14 mouse cellular contexts compared by ENCODE assay signal in genomic region chr15:82170437-82171377, GRCm38 (mm10). TPM values are rescaled to one million over a fixed set of nuclear protein-coding genes. Genes with fewer than 3 reads are reported as not detected.
DNase-seq lines count a peak whose midpoint lies in the region; ATAC-seq and TF ChIP-seq lines count a peak whose summit lies in the region.
"Had no signal": no experiment of that assay in that cellular context is flagged by ENCODE, and none has a peak within 500 bp of the region (broad histone marks: within the 10 kb centered on the region; RNA-seq: fewer than 3 reads in every experiment).

No protein-coding gene starts in this region.

- peaks cover 57% of the 10 kb centered on the region for H3K79me2 ChIP-seq in myocyte (ENCODE audit: control insufficient read depth, insufficient read depth)

- peak; percentile 66 for ATAC-seq in hindbrain, embryonic 14.5 days (ENCODE audit: low FRiP score)
- no peak for ATAC-seq in hindbrain, embryonic 11.5 days (ENCODE audit: low FRiP score)
- ATAC-seq: lung, postnatal 0 days had no signal

- H3K4me3 ChIP-seq in hindbrain, embryonic 14.5 days (replicated peaks; ENCODE audit: low read length): no peak overlapping the region
- no peak overlapping the region for H3K4me3 ChIP-seq in hindbrain, embryonic 11.5 days (ENCODE audit: low read depth, low read length)
- H3K4me3 ChIP-seq in myocyte: no peak overlapping the region
- H3K4me3 ChIP-seq: embryonic facial prominence, embryonic 13.5 days; forebrain, embryonic 10.5 days; kidney, embryonic 15.5 days; limb, embryonic 10.5 days; liver, embryonic 13.5 days had no signal

- peaks cover 25% of the 10 kb centered on the region for H3K4me1 ChIP-seq in hindbrain, embryonic 14.5 days (replicated peaks; ENCODE audit: control insufficient read depth, insufficient read depth, low read length)
- H3K4me1 ChIP-seq in hindbrain, embryonic 11.5 days (replicated peaks; ENCODE audit: control insufficient read depth, insufficient read depth, low read length): no peaks in the 10 kb centered on the region

- DNase-seq in hindbrain, embryonic 14.5 days (ENCODE audit: low spot score): peak; percentile 56
- no peak for DNase-seq in hindbrain, embryonic 11.5 days (ENCODE audit: low spot score)
- peak; percentile 50 for DNase-seq in cerebellum, adult 8-10 months
- peak; percentile 52 to 62 for DNase-seq in cerebellum, postnatal 36 days
- no peak for DNase-seq in right cerebral cortex, postnatal 4 days
- no peak for DNase-seq in layer of hippocampus, adult 11-12 months (ENCODE audit: low spot score)
- DNase-seq: liver, embryonic 13.5 days had no signal

- no peak overlapping the region for H3ac ChIP-seq in myocyte (ENCODE audit: control insufficient read depth, insufficient read length)

- WGBS in hindbrain, embryonic 14.5 days: 70% methylated on average over 36 of the region's 36 CpGs
- 88% methylated on average over 36 of the region's 36 CpGs for WGBS in hindbrain, embryonic 11.5 days

- peak overlapping the region; percentile 27; the same call in 1 of the 2 replicates for H3K27ac ChIP-seq in hindbrain, embryonic 14.5 days
- no peak overlapping the region for H3K27ac ChIP-seq in hindbrain, embryonic 11.5 days (ENCODE audit: low read depth, low read length)
- H3K27ac ChIP-seq: embryonic facial prominence, embryonic 13.5 days; forebrain, embryonic 10.5 days; kidney, embryonic 15.5 days; limb, embryonic 10.5 days; liver, embryonic 13.5 days had no signal

- TF ChIP-seq POLR2A in myocyte (IDR thresholded peaks at IDR 0.05; ENCODE audit: insufficient read length, low read depth): peak; percentile 30

- no peaks in the 10 kb centered on the region for H3K9me3 ChIP-seq in hindbrain, embryonic 14.5 days (ENCODE audit: control insufficient read depth, low read length)
- H3K9me3 ChIP-seq in hindbrain, embryonic 11.5 days (ENCODE audit: control insufficient read depth, low read length): no peaks in the 10 kb centered on the region
- H3K9me3 ChIP-seq: embryonic facial prominence, embryonic 13.5 days; forebrain, embryonic 10.5 days; kidney, embryonic 15.5 days; limb, embryonic 10.5 days; liver, embryonic 13.5 days had no signal

- no peak overlapping the region for H3K9ac ChIP-seq in hindbrain, embryonic 14.5 days
- no peak overlapping the region for H3K9ac ChIP-seq in hindbrain, embryonic 11.5 days (ENCODE audit: low read depth, low read length)
- H3K9ac ChIP-seq: embryonic facial prominence, embryonic 13.5 days; kidney, embryonic 15.5 days; liver, embryonic 13.5 days had no signal

- no peaks in the 10 kb centered on the region for H3K27me3 ChIP-seq in hindbrain, embryonic 14.5 days (ENCODE audit: control insufficient read depth, insufficient read depth, low read length)
- no peaks in the 10 kb centered on the region for H3K27me3 ChIP-seq in hindbrain, embryonic 11.5 days (ENCODE audit: control insufficient read depth, insufficient read depth, low read length)
- no peaks in the 10 kb centered on the region for H3K27me3 ChIP-seq in myocyte (ENCODE audit: control insufficient read depth, insufficient read depth, insufficient read length)
- H3K27me3 ChIP-seq: embryonic facial prominence, embryonic 13.5 days; kidney, embryonic 15.5 days; liver, embryonic 13.5 days had no signal

- H3K36me3 ChIP-seq in hindbrain, embryonic 14.5 days (replicated peaks; ENCODE audit: control insufficient read depth, insufficient read depth): peaks cover 61% of the 10 kb centered on the region
- peaks cover 23% of the 10 kb centered on the region for H3K36me3 ChIP-seq in hindbrain, embryonic 11.5 days (ENCODE audit: control insufficient read depth, insufficient read depth, low read length)
- H3K36me3 ChIP-seq in myocyte (ENCODE audit: control insufficient read depth, insufficient read depth): peaks cover 59% of the 10 kb centered on the region

- no peak overlapping the region for H3K4me2 ChIP-seq in hindbrain, embryonic 14.5 days (replicated peaks)
- H3K4me2 ChIP-seq in hindbrain, embryonic 11.5 days (replicated peaks; ENCODE audit: low read depth, low read length): no peak overlapping the region
- H3K4me2 ChIP-seq in myocyte (ENCODE audit: low read depth): no peak overlapping the region
- H3K4me2 ChIP-seq: embryonic facial prominence, embryonic 13.5 days; kidney, embryonic 15.5 days; liver, embryonic 13.5 days had no signal

TF ChIP-seq in myocyte, 11 proteins besides CTCF, POLR2A, EP300 and RAD21:
- TF ChIP-seq POLR2AphosphoS2 (IDR thresholded peaks at IDR 0.05; ENCODE audit: insufficient read length, low read depth): peak; percentile 50
- TF ChIP-seq TCF12 (IDR thresholded peaks at IDR 0.05; ENCODE audit: insufficient read depth, poor library complexity, severe bottlenecking): no peak

RNA-seq across cellular contexts. Expression of gene Srebf2, which starts 23.7 kb away (rescaled TPM):
- polyA plus RNA-seq in hindbrain, embryonic 14.5 days (2014; fragmentation: Nextera tagmentation; extraction: Ambion mirVana): 153 and 154 TPM in 2 replicates
- polyA plus RNA-seq in hindbrain, embryonic 11.5 days (2014; fragmentation: Nextera tagmentation; extraction: Ambion mirVana): 143 and 144 TPM in 2 replicates
- 285 TPM for polyA plus RNA-seq in myocyte (2012; fragmentation: generic; extraction: Trizol)

RNA-seq across cellular contexts. Expression of gene Shisa8, which starts 41.9 kb away (rescaled TPM):
- polyA plus RNA-seq in hindbrain, embryonic 14.5 days (2014; fragmentation: Nextera tagmentation; extraction: Ambion mirVana): 3.4 and 6.3 TPM in 2 replicates
- 1.0 and 1.9 TPM in 2 replicates for polyA plus RNA-seq in hindbrain, embryonic 11.5 days (2014; fragmentation: Nextera tagmentation; extraction: Ambion mirVana)
- polyA plus RNA-seq in myocyte (2012; fragmentation: generic; extraction: Trizol): 0.13 TPM
- polyA plus RNA-seq: limb, embryonic 10.5 days had no signal

RNA-seq across cellular contexts. Expression of gene Ccdc134, which starts 43.0 kb away (rescaled TPM):
- 12.9 and 13.8 TPM in 2 replicates for polyA plus RNA-seq in hindbrain, embryonic 14.5 days (2014; fragmentation: Nextera tagmentation; extraction: Ambion mirVana)
- polyA plus RNA-seq in hindbrain, embryonic 11.5 days (2014; fragmentation: Nextera tagmentation; extraction: Ambion mirVana): 17.0 and 17.2 TPM in 2 replicates
- 82.1 TPM for polyA plus RNA-seq in myocyte (2012; fragmentation: generic; extraction: Trizol)

RNA-seq across cellular contexts. Expression of gene Tnfrsf13c, which starts 53.5 kb away (rescaled TPM):
- polyA plus RNA-seq in hindbrain, embryonic 14.5 days (2014; fragmentation: Nextera tagmentation; extraction: Ambion mirVana): 0.51 and 0.68 TPM in 2 replicates
- polyA plus RNA-seq in hindbrain, embryonic 11.5 days (2014; fragmentation: Nextera tagmentation; extraction: Ambion mirVana): 0.35 and 0.62 TPM in 2 replicates
- 0.14 TPM for polyA plus RNA-seq in myocyte (2012; fragmentation: generic; extraction: Trizol)
- polyA plus RNA-seq: forebrain, embryonic 10.5 days; stomach, embryonic 14.5 days had no signal

Comparison
In these comparisons a context has a peak if more than half of its experiments do, and no peak if none do; other contexts are left out.
1. DNase-seq: peak in hindbrain, embryonic 14.5 days (single experiment), cerebellum, adult 8-10 months (single experiment) and cerebellum, postnatal 36 days (2 of 2); none in hindbrain, embryonic 11.5 days (single experiment), right cerebral cortex, postnatal 4 days (single experiment) and layer of hippocampus, adult 11-12 months (single experiment).